Comparison of ENCODE assay signal across 26 mouse cellular contexts in genomic region chr1:106560105-106560504, GRCm38 (mm10).
DNase-seq lines count a peak whose midpoint lies in the region; ATAC-seq and TF ChIP-seq lines count a peak whose summit lies in the region.
"Had no signal": no experiment of that assay in that cellular context is flagged by ENCODE, and none has a peak within 500 bp of the region (broad histone marks: within the 10 kb centered on the region; RNA-seq: fewer than 3 reads in every experiment).

No protein-coding gene starts in this region.

- H3K9me3 ChIP-seq in lung, embryonic 15.5 days = no peaks in the 10 kb centered on the region
- H3K9me3 ChIP-seq: embryonic facial prominence, embryonic 13.5 days; forebrain, embryonic 13.5 days; hindbrain, embryonic 12.5 days; limb, embryonic 10.5 days had no signal

- H3K4me1 ChIP-seq in cerebellum, adult 2 months (ENCODE audit: control insufficient read depth, insufficient read depth, low read length) = no peaks in the 10 kb centered on the region
- peaks cover 25% of the 10 kb centered on the region for H3K4me1 ChIP-seq in lung, embryonic 15.5 days
- H3K4me1 ChIP-seq: forebrain, embryonic 13.5 days; limb, embryonic 10.5 days had no signal

- H3K4me3 ChIP-seq in cerebellum, adult 2 months (replicated peaks; ENCODE audit: insufficient read depth, low read depth, low read length) = no peak overlapping the region
- H3K4me3 ChIP-seq in lung, embryonic 15.5 days = no peak overlapping the region
- H3K4me3 ChIP-seq: embryonic facial prominence, embryonic 13.5 days; erythroblast, embryonic 14.5 days; forebrain, embryonic 13.5 days; gastrocnemius, adult 2 months; hindbrain, embryonic 12.5 days; layer of hippocampus, adult 2 months; limb, embryonic 10.5 days had no signal

- TF ChIP-seq CTCF in cerebellum, adult 2 months (IDR thresholded peaks at IDR 0.05; ENCODE audit: borderline replicate concordance, insufficient read depth, low read depth, low read length) = no peak

- H3K9ac ChIP-seq in lung, embryonic 15.5 days = no peak overlapping the region
- H3K9ac ChIP-seq: embryonic facial prominence, embryonic 13.5 days; forebrain, embryonic 13.5 days; hindbrain, embryonic 12.5 days had no signal

- no peaks in the 10 kb centered on the region for H3K27me3 ChIP-seq in cerebellum, adult 2 months (ENCODE audit: control insufficient read depth, insufficient read depth, low read length)
- no peaks in the 10 kb centered on the region for H3K27me3 ChIP-seq in lung, embryonic 15.5 days
- H3K27me3 ChIP-seq: embryonic facial prominence, embryonic 13.5 days; forebrain, embryonic 13.5 days; hindbrain, embryonic 12.5 days had no signal

- ATAC-seq in lung, embryonic 15.5 days (ENCODE audit: borderline replicate concordance, extremely low read depth, low FRiP score, low TSS enrichment) = no peak
- ATAC-seq: forebrain, embryonic 13.5 days; intestine, embryonic 16.5 days had no signal

- H3K36me3 ChIP-seq in lung, embryonic 15.5 days = no peaks in the 10 kb centered on the region
- H3K36me3 ChIP-seq: embryonic facial prominence, embryonic 13.5 days; hindbrain, embryonic 12.5 days; limb, embryonic 10.5 days had no signal

- DNase-seq in cerebellum, postnatal 10 days = peak; percentile 21 to 32
- DNase-seq in cerebellum, adult 2 months = no peak
- peak; percentile 44 for DNase-seq in kidney, adult 9 months
- DNase-seq in kidney, adult 11 months = no peak
- DNase-seq in lung, postnatal 36 days = no peak
- peak; percentile 24 to 50 for DNase-seq in kidney, postnatal 25 days
- DNase-seq in liver = no peak
- DNase-seq: adrenal gland, adult 2 months; cerebellum, adult 18-20 months; cerebellum, postnatal 36 days; embryo, embryonic 11 days; gastrocnemius, adult 2 months; heart, postnatal 10 days; lung, postnatal 4 days; midbrain, embryonic 14.5 days; right cerebral cortex, postnatal 14 days; spleen, adult 18-20 months had no signal

- H3K4me2 ChIP-seq in lung, embryonic 15.5 days = no peak overlapping the region
- H3K4me2 ChIP-seq: embryonic facial prominence, embryonic 13.5 days; forebrain, embryonic 13.5 days; heart, embryonic 11.5 days; hindbrain, embryonic 12.5 days had no signal

- H3K27ac ChIP-seq in cerebellum, adult 2 months (ENCODE audit: insufficient read depth, low read length) = no peak overlapping the region
- 0 out of 2 replicates have a peak overlapping the region, but pooled peaks have one; percentile 21 for H3K27ac ChIP-seq in lung, embryonic 15.5 days
- H3K27ac ChIP-seq: embryonic facial prominence, embryonic 13.5 days; forebrain, embryonic 13.5 days; gastrocnemius, adult 2 months; hindbrain, embryonic 12.5 days; layer of hippocampus, adult 2 months; limb, embryonic 10.5 days had no signal

- TF ChIP-seq POLR2A in cerebellum, adult 2 months (IDR thresholded peaks at IDR 0.05; ENCODE audit: borderline replicate concordance, insufficient read depth, low read length) = no peak

- 62% methylated on average over 3 of the region's 3 CpGs for WGBS in cerebellum, adult 2 months
- WGBS in lung, embryonic 15.5 days = 50% methylated on average over 3 of the region's 3 CpGs

Comparison
In these comparisons a context has a peak if more than half of its experiments do, and no peak if none do; other contexts are left out.
1. DNase-seq: peak in cerebellum, postnatal 10 days (2 of 2), kidney, adult 9 months (single experiment) and kidney, postnatal 25 days (2 of 2); none in cerebellum, adult 2 months (0 of 2), kidney, adult 11 months (single experiment), lung, postnatal 36 days (single experiment) and liver (single experiment).